Mouse (Mus musculus) kidney, postnatal 0 days (tissue): ENCODE data around the gene Eml6. TPM values are rescaled to one million over a fixed set of nuclear protein-coding genes. Genes with fewer than 3 reads are reported as not detected.
"Not testable (repeated sequence)": the region's sequence is repeated elsewhere in the genome, so short reads cannot be mapped to it uniquely, and the experiment has no call there.

ENCODE experiments used
- ATAC-seq: fragments of 200-750 bp; cut with Nextera tagmentation; replicated peaks from 2 replicates; pipeline ENCODE4 v1.8.0; 2017; ENCODE audit warnings: low read depth, moderate number of reproducible peaks, moderate TSS enrichment, moderate library complexity; ENCODE audit not compliant: low FRiP score
- DNase-seq: peaks from one replicate; pipeline ENCODE4 v3.0.0-alpha.2; 2016; ENCODE audit warnings: low spot score
- H3K27ac ChIP-seq: fragments of 300-500 bp; sonication (generic); 2 replicates; pipeline ENCODE4 v1.5.1; 2014; ENCODE audit warnings: mild to moderate bottlenecking
- H3K27me3 ChIP-seq: fragments of 300-500 bp; sonication (generic); 2 replicates; pipeline ENCODE4 v1.6.1; 2014; ENCODE audit warnings: low read length, mixed read lengths; ENCODE audit not compliant: insufficient read depth
- H3K36me3 ChIP-seq: fragments of 300-500 bp; sonication (generic); 2 replicates; pipeline ENCODE4 v1.6.1; 2014; ENCODE audit warnings: low read length, mixed read lengths; ENCODE audit not compliant: insufficient read depth
- H3K4me1 ChIP-seq: fragments of 300-500 bp; sonication (generic); replicated peaks from 2 replicates; pipeline ENCODE4 v1.6.1; 2014; ENCODE audit warnings: antibody characterized with exemption, low read length, mixed read lengths; ENCODE audit not compliant: insufficient read depth
- H3K4me2 ChIP-seq: fragments of 300-500 bp; sonication (generic); 2 replicates; pipeline ENCODE4 v1.6.1; 2014; ENCODE audit warnings: mild to moderate bottlenecking, low read length, moderate library complexity, mixed read lengths
- H3K4me3 ChIP-seq: fragments of 300-500 bp; sonication (generic); replicated peaks from 2 replicates; pipeline ENCODE4 v1.5.1; 2014; ENCODE audit warnings: low read depth, low read length
- H3K9ac ChIP-seq: fragments of 300-500 bp; sonication (generic); 2 replicates; pipeline ENCODE4 v1.6.1; 2014; ENCODE audit warnings: low read depth, low read length
- H3K9me3 ChIP-seq: fragments of 300-500 bp; sonication (generic); replicated peaks from 2 replicates; pipeline ENCODE4 v1.6.1; 2016; ENCODE audit warnings: low read length, inconsistent platforms, mixed read lengths
- CTCF ChIP-seq: IDR thresholded peaks from 2 replicates; pipeline ENCODE4 v1.5.1; 2016; ENCODE audit warnings: antibody characterized with exemption, low read depth, mild to moderate bottlenecking, moderate library complexity
- WGBS: fragments of 180-500 bp; shearing (Covaris S2); extraction: QIAGEN DNeasy Blood & Tissue Kit; methylation state at CpG from one replicate; pipeline ENCODE4 v1.1.7; 2014; 5-methylcytosine and 5-hydroxymethylcytosine counted together
- polyA plus RNA-seq: library from polyadenylated mRNA; unstranded; fragments of >200 nt; fragmentation: Nextera tagmentation; extraction: Ambion mirVana; gene quantifications from 2 replicates; pipeline ENCODE4 v1.2.1, GENCODE M21; 2015

Eml6 gene
- polyA plus RNA-seq, 1 experiment from 2014 or later, result 1.2 TPM

DNA sequence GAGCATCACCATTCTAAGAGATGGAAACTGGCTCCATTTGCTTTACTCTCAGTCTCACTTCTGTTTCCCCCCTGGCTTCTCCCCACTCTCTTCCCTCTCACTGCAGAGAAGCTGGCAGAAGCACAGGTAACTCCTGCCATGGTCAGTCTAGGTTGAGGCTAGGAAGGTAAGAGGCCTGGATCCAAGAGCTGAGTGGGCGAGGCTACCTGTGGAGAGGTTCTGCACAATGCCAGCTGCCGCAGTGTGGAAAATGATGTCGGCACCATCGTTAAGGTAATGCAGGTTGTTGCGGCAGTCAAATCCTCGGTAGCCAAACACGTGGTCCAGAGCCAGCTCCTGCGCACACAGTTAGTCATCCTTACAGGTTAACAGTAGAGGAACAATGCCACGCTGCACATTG lies 264.4 kb downstream of the Eml6 start:
- Histone ChIP-seq H3K4me3 (no peak overlapping the region), H3K27ac (no peak overlapping the region), H3K27me3 (no peaks in the 10 kb centered on the region), H3K4me2 (no peak overlapping the region), H3K9ac (no peak overlapping the region), H3K9me3 (no peaks in the 10 kb centered on the region), H3K36me3 (no peaks in the 10 kb centered on the region), H3K4me1 (no peaks in the 10 kb centered on the region)
- TF ChIP-seq CTCF, result no peak
- no peak for ATAC-seq
- WGBS, result 93% methylated on average over 9 of the region's 9 CpGs
- no peak for DNase-seq

DNA sequence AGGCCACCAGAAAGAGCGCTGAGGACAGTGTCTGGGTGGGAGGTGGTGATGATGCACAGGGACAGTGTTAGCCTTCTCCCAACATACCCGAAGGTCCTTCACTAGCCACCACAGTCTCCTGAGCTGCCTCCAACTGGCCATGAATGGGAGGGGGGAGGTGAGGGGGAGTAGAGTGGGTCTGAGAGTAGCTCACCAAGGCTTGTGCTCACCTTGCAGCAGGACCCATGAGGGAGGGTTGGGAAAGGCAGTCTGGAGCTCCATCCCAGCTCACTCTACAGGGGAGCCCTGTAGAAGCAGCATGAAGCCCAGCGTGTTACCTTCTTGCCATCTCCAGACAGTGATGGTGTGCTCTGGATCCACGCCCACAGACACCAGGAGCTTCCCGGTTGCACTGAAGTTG lies 267.2 kb downstream of the Eml6 start:
- H3K4me1 ChIP-seq, result no peaks in the 10 kb centered on the region
- H3K4me2 ChIP-seq, result no peak overlapping the region
- H3K9ac ChIP-seq, result no peak overlapping the region
- WGBS, result 89% methylated on average over 5 of the region's 5 CpGs
- H3K36me3 ChIP-seq, result no peaks in the 10 kb centered on the region
- no peak overlapping the region for H3K4me3 ChIP-seq
- H3K27ac ChIP-seq, result no peak overlapping the region
- no peak for DNase-seq
- no peak for TF ChIP-seq CTCF
- ATAC-seq, result peak; percentile 29; the same call in 1 of the 2 replicates
- H3K27me3 ChIP-seq, result no peaks in the 10 kb centered on the region
- no peaks in the 10 kb centered on the region for H3K9me3 ChIP-seq

DNA sequence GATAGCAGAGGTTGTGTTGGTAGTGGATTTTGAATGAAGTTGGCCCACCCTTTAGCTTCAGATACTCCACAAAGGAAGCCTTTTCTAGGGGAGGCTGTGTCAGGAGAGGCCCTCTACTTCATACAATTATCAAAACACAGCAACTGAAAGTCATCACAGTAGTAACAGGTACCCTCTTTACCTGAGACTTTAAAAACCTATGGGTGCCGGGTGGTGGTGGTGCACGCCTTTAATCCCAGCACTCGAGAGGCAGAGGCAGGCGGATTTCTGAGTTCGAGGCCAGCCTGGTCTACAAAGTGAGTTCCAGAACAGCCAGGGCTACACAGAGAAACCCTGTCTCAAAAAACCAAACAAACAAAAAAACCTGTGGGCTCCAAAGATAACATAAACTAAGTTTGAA lies 269.8 kb downstream of the Eml6 start:
- H3K9me3 ChIP-seq, H3K9ac ChIP-seq, H3K4me2 ChIP-seq, H3K27ac ChIP-seq, H3K4me3 ChIP-seq, H3K4me1 ChIP-seq, H3K36me3 ChIP-seq, DNase-seq, H3K27me3 ChIP-seq, ATAC-seq: not testable (repeated sequence)
- 97% methylated on average over 5 of the region's 5 CpGs for WGBS

DNA sequence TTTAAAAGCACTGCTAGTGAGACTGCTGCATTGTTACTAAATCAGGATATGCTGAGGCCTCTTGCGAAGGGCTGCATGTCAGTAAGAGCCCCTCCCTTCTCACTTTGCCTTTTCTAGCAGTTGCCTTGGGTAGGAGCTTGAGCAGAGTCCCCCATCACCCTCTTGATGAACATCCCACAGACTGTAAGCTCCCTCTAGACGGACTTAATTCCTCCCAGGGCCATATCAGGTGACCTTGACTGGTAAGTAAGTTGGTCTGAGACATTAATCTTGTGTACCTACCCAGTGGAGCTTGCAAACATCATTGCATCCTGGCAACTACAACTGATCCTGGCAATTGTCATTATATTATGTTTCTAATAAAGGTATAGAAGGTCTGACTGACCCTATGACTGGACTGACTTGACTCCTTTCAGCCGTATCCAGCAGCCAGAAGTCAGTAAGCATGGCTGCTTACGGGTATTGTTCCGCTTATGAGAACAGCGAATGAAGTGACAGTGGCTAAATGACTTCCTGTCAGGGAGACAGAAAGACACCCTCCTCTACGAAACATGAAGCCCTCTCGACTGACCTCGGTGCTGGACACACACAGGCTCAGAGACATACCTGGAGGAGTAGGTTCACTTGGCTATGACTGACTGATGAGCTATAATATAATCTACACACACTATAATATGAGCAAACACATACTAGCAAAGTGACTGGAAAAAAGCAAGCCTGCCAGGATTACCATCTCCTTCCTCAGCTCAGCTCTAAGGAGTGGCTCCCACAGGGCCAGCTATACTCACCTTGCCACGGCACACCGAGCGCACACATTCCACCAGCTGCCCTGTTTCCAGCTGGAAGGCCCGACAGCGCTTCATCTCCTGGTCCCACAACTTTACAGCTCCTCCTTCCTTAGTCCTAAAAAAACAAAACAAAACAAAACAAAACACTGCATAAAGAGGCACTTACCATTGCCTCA lies 273.9 kb downstream of the Eml6 start:
- DNase-seq (peak; percentile 46), ATAC-seq (peak; percentile 57)
- no peak for TF ChIP-seq CTCF
- no peaks in the 10 kb centered on the region for H3K4me1 ChIP-seq
- no peaks in the 10 kb centered on the region for H3K36me3 ChIP-seq
- 44% methylated on average over 14 of the region's 14 CpGs for WGBS
- H3K4me3 ChIP-seq, result no peak overlapping the region
- H3K4me2 ChIP-seq, result no peak overlapping the region
- H3K9me3 ChIP-seq, result no peaks in the 10 kb centered on the region
- no peak overlapping the region for H3K27ac ChIP-seq
- no peaks in the 10 kb centered on the region for H3K27me3 ChIP-seq
- H3K9ac ChIP-seq, result no peak overlapping the region

DNA sequence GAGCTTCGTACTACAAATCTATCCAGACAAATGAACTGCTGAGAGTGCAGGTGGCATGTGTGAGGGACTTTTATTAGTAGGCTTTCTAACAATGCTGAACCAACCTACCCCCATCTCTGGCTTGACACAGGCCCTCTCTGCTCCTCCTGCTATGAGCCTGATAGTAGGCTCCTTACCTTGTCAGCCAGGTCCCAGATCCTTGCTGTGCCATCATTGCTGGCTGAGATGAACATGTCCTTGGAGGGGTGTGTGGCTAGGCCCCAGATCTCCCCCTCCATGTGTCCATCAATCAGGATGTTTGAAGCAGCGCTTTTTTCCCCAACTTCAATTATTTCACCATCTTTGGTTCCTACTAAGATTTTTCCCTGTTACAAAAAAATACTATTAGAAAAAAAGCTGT lies 274.8 kb downstream of the Eml6 start:
- no peak overlapping the region for H3K9ac ChIP-seq
- H3K36me3 ChIP-seq, result 0 out of 2 replicates have a peak, but pooled peaks cover 8% of the 10 kb centered on the region
- H3K27me3 ChIP-seq, result no peaks in the 10 kb centered on the region
- no peaks in the 10 kb centered on the region for H3K9me3 ChIP-seq
- 91% methylated on average over 2 of the region's 2 CpGs for WGBS
- no peaks in the 10 kb centered on the region for H3K4me1 ChIP-seq
- no peak overlapping the region for H3K4me2 ChIP-seq
- H3K4me3 ChIP-seq, result no peak overlapping the region
- H3K27ac ChIP-seq, result no peak overlapping the region
- no peak for DNase-seq
- no peak for ATAC-seq
- TF ChIP-seq CTCF, result no peak

DNA sequence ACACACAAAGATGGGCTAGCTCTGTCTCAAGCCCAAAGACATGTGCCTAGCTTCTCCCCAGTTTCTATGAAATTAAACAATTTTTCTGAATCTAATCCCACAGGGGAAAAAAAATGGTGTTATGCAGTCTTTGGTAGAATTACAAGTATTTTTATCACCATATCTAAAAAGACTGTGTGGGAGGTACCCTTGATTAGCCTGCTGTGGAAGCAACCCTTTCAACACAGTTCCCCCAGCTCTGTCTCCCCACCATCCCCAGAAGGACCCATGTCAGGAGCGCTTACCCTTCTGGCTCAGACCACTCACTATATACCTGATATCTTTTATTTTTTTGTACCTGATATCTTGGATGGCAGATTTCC lies 276.4 kb downstream of the Eml6 start:
- Histone ChIP-seq H3K4me2 (no peak overlapping the region), H3K36me3 (0 out of 2 replicates have a peak, but pooled peaks cover 9% of the 10 kb centered on the region), H3K9ac (no peak overlapping the region), H3K4me1 (no peaks in the 10 kb centered on the region), H3K9me3 (no peaks in the 10 kb centered on the region), H3K27ac (no peak overlapping the region), H3K4me3 (no peak overlapping the region), H3K27me3 (no peaks in the 10 kb centered on the region)
- DNase-seq (no peak), ATAC-seq (no peak)
- 95% methylated on average over 1 of the region's 1 CpGs for WGBS
- TF ChIP-seq CTCF, result no peak
